8 mouse cellular contexts compared by ENCODE assay signal in genomic region chr10:117708856-117709255, GRCm38 (mm10). TPM values are rescaled to one million over a fixed set of nuclear protein-coding genes. Genes with fewer than 3 reads are reported as not detected.
DNase-seq lines count a peak whose midpoint lies in the region; ATAC-seq and TF ChIP-seq lines count a peak whose summit lies in the region.

No protein-coding gene starts in this region.

- ATAC-seq in kidney, postnatal 0 days (replicated peaks; ENCODE audit: low FRiP score, low read depth): no peak
- ATAC-seq in embryonic facial prominence, embryonic 12.5 days (ENCODE audit: insufficient number of reproducible peaks, insufficient read depth, low FRiP score, low TSS enrichment): no peak
- no peak for ATAC-seq in intestine, embryonic 15.5 days

- 80% methylated on average over 9 of the region's 9 CpGs for WGBS in kidney, postnatal 0 days
- 84% methylated on average over 9 of the region's 9 CpGs for WGBS in embryonic facial prominence, embryonic 12.5 days
- WGBS in intestine, embryonic 15.5 days: 73% methylated on average over 9 of the region's 9 CpGs

- 0 out of 2 replicates have a peak, but pooled peaks cover 4% of the 10 kb centered on the region for H3K4me1 ChIP-seq in kidney, postnatal 0 days (replicated peaks; ENCODE audit: insufficient read depth, low read length)
- H3K4me1 ChIP-seq in embryonic facial prominence, embryonic 12.5 days: peaks cover 12% of the 10 kb centered on the region
- H3K4me1 ChIP-seq in intestine, embryonic 15.5 days (replicated peaks): peaks cover 8% of the 10 kb centered on the region; the same call in 1 of the 2 replicates

- peak overlapping the region; percentile 32; the same call in 1 of the 2 replicates for H3K9ac ChIP-seq in kidney, postnatal 0 days (ENCODE audit: low read depth, low read length)
- H3K9ac ChIP-seq in embryonic facial prominence, embryonic 12.5 days: no peak overlapping the region
- no peak overlapping the region for H3K9ac ChIP-seq in intestine, embryonic 15.5 days

- no peak for TF ChIP-seq CTCF in kidney, postnatal 0 days (IDR thresholded peaks at IDR 0.05; ENCODE audit: low read depth)

- H3K4me2 ChIP-seq in kidney, postnatal 0 days (ENCODE audit: low read length): peak overlapping the region; percentile 55
- H3K4me2 ChIP-seq in embryonic facial prominence, embryonic 12.5 days (replicated peaks): peak overlapping the region; percentile 74
- H3K4me2 ChIP-seq in intestine, embryonic 15.5 days (replicated peaks): peak overlapping the region; percentile 56

- peaks cover 19% of the 10 kb centered on the region for H3K36me3 ChIP-seq in kidney, postnatal 0 days (ENCODE audit: insufficient read depth, low read length)
- peaks cover 36% of the 10 kb centered on the region for H3K36me3 ChIP-seq in embryonic facial prominence, embryonic 12.5 days
- peaks cover 17% of the 10 kb centered on the region for H3K36me3 ChIP-seq in intestine, embryonic 15.5 days

- H3K4me3 ChIP-seq in kidney, postnatal 0 days (replicated peaks; ENCODE audit: low read depth, low read length): peak overlapping the region; percentile 99; the same call in 1 of the 2 replicates
- H3K4me3 ChIP-seq in embryonic facial prominence, embryonic 12.5 days: peak overlapping the region; percentile 88; the same call in 1 of the 2 replicates
- peak overlapping the region; percentile 95 for H3K4me3 ChIP-seq in intestine, embryonic 15.5 days (replicated peaks)

- DNase-seq in kidney, postnatal 0 days (ENCODE audit: low spot score): no peak
- no peak for DNase-seq in kidney, adult 9 months
- DNase-seq in naive thymus-derived CD4-positive, alpha-beta T cell, adult 2 months (ENCODE audit: low read depth): peak; percentile 29
- no peak for DNase-seq in frontal cortex, postnatal 36 days (ENCODE audit: low spot score in 2 of 2)
- no peak for DNase-seq in cerebellum, adult 11-12 months
- no peak for DNase-seq in layer of hippocampus, adult 9-10 months (ENCODE audit: low spot score)

- H3K27me3 ChIP-seq in kidney, postnatal 0 days (ENCODE audit: insufficient read depth, low read length): no peaks in the 10 kb centered on the region
- no peaks in the 10 kb centered on the region for H3K27me3 ChIP-seq in embryonic facial prominence, embryonic 12.5 days
- H3K27me3 ChIP-seq in intestine, embryonic 15.5 days (replicated peaks): no peaks in the 10 kb centered on the region

- H3K9me3 ChIP-seq in kidney, postnatal 0 days (replicated peaks; ENCODE audit: low read length): no peaks in the 10 kb centered on the region
- no peaks in the 10 kb centered on the region for H3K9me3 ChIP-seq in embryonic facial prominence, embryonic 12.5 days
- H3K9me3 ChIP-seq in intestine, embryonic 15.5 days: no peaks in the 10 kb centered on the region

- H3K27ac ChIP-seq in kidney, postnatal 0 days: no peak overlapping the region
- no peak overlapping the region for H3K27ac ChIP-seq in embryonic facial prominence, embryonic 12.5 days
- H3K27ac ChIP-seq in intestine, embryonic 15.5 days: no peak overlapping the region

RNA-seq across cellular contexts. Expression of gene Mdm2, which starts 1.7 kb away (rescaled TPM):
- polyA plus RNA-seq in kidney, postnatal 0 days (2015; fragmentation: Nextera tagmentation; extraction: Ambion mirVana): 22.0 and 24.5 TPM in 2 replicates
- polyA plus RNA-seq in embryonic facial prominence, embryonic 12.5 days (2016; fragmentation: Nextera tagmentation; extraction: Ambion mirVana): 55.0 and 55.9 TPM in 2 replicates
- polyA plus RNA-seq in intestine, embryonic 15.5 days (2015; fragmentation: Nextera tagmentation; extraction: Ambion mirVana): 34.0 and 35.1 TPM in 2 replicates

RNA-seq across cellular contexts. Expression of gene Slc35e3, which starts 37.3 kb away (rescaled TPM):
- 12.7 and 13.1 TPM in 2 replicates for polyA plus RNA-seq in kidney, postnatal 0 days (2015; fragmentation: Nextera tagmentation; extraction: Ambion mirVana)
- polyA plus RNA-seq in embryonic facial prominence, embryonic 12.5 days (2016; fragmentation: Nextera tagmentation; extraction: Ambion mirVana): 39.5 TPM in 2 replicates
- polyA plus RNA-seq in intestine, embryonic 15.5 days (2015; fragmentation: Nextera tagmentation; extraction: Ambion mirVana): 11.7 and 11.8 TPM in 2 replicates
